ENCODE assay signal across 17 mouse cellular contexts in the genomic region with DNA sequence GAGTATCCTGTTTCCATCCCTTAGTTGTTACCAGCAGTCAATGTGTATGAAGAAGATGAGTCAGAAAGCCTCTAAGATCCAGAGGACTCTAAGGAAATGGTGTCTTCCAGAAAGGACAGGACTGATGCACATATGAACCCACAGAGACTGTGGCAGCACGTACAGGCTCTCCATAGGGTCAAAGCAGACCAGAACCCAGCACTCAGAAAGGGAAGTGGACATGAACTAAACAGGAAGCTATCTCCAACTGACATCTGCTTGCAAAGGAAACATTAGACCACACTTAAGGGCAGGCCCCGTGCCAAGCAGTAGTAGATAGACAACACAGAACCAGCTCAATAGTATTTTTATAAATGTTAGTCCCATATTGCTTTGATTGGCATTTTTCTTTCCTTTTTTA. TPM values are rescaled to one million over a fixed set of nuclear protein-coding genes. Genes with fewer than 3 reads are reported as not detected.
A peak's percentile ranks its signal among the peaks of the same experiment; 100 is the strongest.
DNase-seq lines count a peak whose midpoint lies in the region; ATAC-seq and TF ChIP-seq lines count a peak whose summit lies in the region.
"Had no signal": no experiment of that assay in that cellular context is flagged by ENCODE, and none has a peak within 500 bp of the region (broad histone marks: within the 10 kb centered on the region; RNA-seq: fewer than 3 reads in every experiment).

No protein-coding gene starts in this region.

- WGBS in liver, embryonic 12.5 days (ENCODE audit: insufficient replicate concordance) = 18% methylated on average over 2 of the region's 2 CpGs

- H3K27ac ChIP-seq in liver, embryonic 12.5 days = no peak overlapping the region
- H3K27ac ChIP-seq: heart, adult 2 months; layer of hippocampus, adult 2 months; limb, embryonic 12.5 days; midbrain, embryonic 15.5 days; neural tube, embryonic 15.5 days had no signal

- H3K9me3 ChIP-seq in G1E (replicated peaks) = no peaks in the 10 kb centered on the region
- H3K9me3 ChIP-seq in liver, embryonic 12.5 days (replicated peaks) = no peaks in the 10 kb centered on the region
- H3K9me3 ChIP-seq: limb, embryonic 12.5 days; midbrain, embryonic 15.5 days; neural tube, embryonic 15.5 days had no signal

- no peak overlapping the region for H3K4me2 ChIP-seq in liver, embryonic 12.5 days
- H3K4me2 ChIP-seq: limb, embryonic 12.5 days; midbrain, embryonic 15.5 days; neural tube, embryonic 15.5 days had no signal

- peak; percentile 90 for ATAC-seq in G1E (ENCODE audit: extremely low read depth, insufficient number of reproducible peaks, low FRiP score, poor library complexity, severe bottlenecking)
- peak; percentile 70 for ATAC-seq in liver, embryonic 12.5 days
- ATAC-seq: midbrain, embryonic 15.5 days had no signal

- H3K36me3 ChIP-seq in G1E (replicated peaks) = no peaks in the 10 kb centered on the region
- H3K36me3 ChIP-seq in liver, embryonic 12.5 days = no peaks in the 10 kb centered on the region
- H3K36me3 ChIP-seq: limb, embryonic 12.5 days; midbrain, embryonic 15.5 days; neural tube, embryonic 15.5 days had no signal

- no peaks in the 10 kb centered on the region for H3K27me3 ChIP-seq in G1E (ENCODE audit: insufficient read depth, low read length)
- no peaks in the 10 kb centered on the region for H3K27me3 ChIP-seq in liver, embryonic 12.5 days (replicated peaks)
- H3K27me3 ChIP-seq: limb, embryonic 12.5 days; midbrain, embryonic 15.5 days; neural tube, embryonic 15.5 days had no signal

- DNase-seq in 416B (ENCODE audit: low read depth) = peak; percentile 99
- no peak for DNase-seq in G1E (ENCODE audit: low spot score)
- DNase-seq in lung, postnatal 4 days = peak; percentile 24 to 39
- DNase-seq in left cerebral cortex, postnatal 14 days (ENCODE audit: low spot score in 2 of 2) = no peak
- DNase-seq in embryo, embryonic 10.5 days (ENCODE audit: low spot score) = no peak
- no peak for DNase-seq in cerebellum, postnatal 36 days
- DNase-seq in urinary bladder, postnatal 14 days (ENCODE audit: low spot score) = no peak
- DNase-seq: heart, postnatal 36 days; kidney, adult 8-10 months; right cerebral cortex, postnatal 14 days had no signal

- H3K4me3 ChIP-seq in G1E (ENCODE audit: low read depth, low read length) = no peak overlapping the region
- no peak overlapping the region for H3K4me3 ChIP-seq in liver, embryonic 12.5 days
- H3K4me3 ChIP-seq: heart, adult 2 months; layer of hippocampus, adult 2 months; limb, embryonic 12.5 days; midbrain, embryonic 15.5 days; neural tube, embryonic 15.5 days had no signal

- H3K9ac ChIP-seq in liver, embryonic 12.5 days = no peak overlapping the region
- H3K9ac ChIP-seq: limb, embryonic 12.5 days; midbrain, embryonic 15.5 days; neural tube, embryonic 15.5 days had no signal

- no peak for TF ChIP-seq CTCF in G1E (IDR thresholded peaks at IDR 0.05; ENCODE audit: low read depth, low read length)

- H3K4me1 ChIP-seq in G1E (ENCODE audit: insufficient read depth, low read depth, low read length) = no peaks in the 10 kb centered on the region
- 0 out of 2 replicates have a peak, but pooled peaks cover 2% of the 10 kb centered on the region for H3K4me1 ChIP-seq in liver, embryonic 12.5 days
- H3K4me1 ChIP-seq: limb, embryonic 12.5 days; midbrain, embryonic 15.5 days; neural tube, embryonic 15.5 days had no signal

- intact Hi-C loops in left cerebral cortex, postnatal 14 days (cut with DNase I) = no loop called here

RNA-seq across cellular contexts. Expression of a gene that starts 12.3 kb away (rescaled TPM):
- total RNA-seq in G1E (2014; fragmentation: Nextera tagmentation) (not detected in 2 replicates), G1E (2017) (0.12 and 0.16 TPM in 2 replicates)
- not detected in 2 replicates for polyA plus RNA-seq in G1E (2012)
- polyA plus RNA-seq in liver, embryonic 12.5 days (2016; fragmentation: Nextera tagmentation; extraction: Ambion mirVana) = 0.44 and 0.54 TPM in 2 replicates
- total RNA-seq in left cerebral cortex, postnatal 14 days (2021) = under 1 TPM; 0.15 to 0.21 TPM
- total RNA-seq: heart, adult 2 months; heart, postnatal 36 days had no signal
- polyA plus RNA-seq: heart, adult 2 months; midbrain, embryonic 15.5 days; neural tube, embryonic 15.5 days had no signal

RNA-seq across cellular contexts. Expression of a gene that starts 27.3 kb away (rescaled TPM):
- total RNA-seq in G1E (2014; fragmentation: Nextera tagmentation) = not detected in 2 replicates
- total RNA-seq in G1E (2017) = 1.8 and 2.1 TPM in 2 replicates
- polyA plus RNA-seq in G1E (2012) = not detected in 2 replicates
- polyA plus RNA-seq in liver, embryonic 12.5 days (2016; fragmentation: Nextera tagmentation; extraction: Ambion mirVana) = 0.29 and 0.44 TPM in 2 replicates
- 1 to 10 TPM; 5.2 to 8.5 TPM for total RNA-seq in left cerebral cortex, postnatal 14 days (2021)
- total RNA-seq: heart, adult 2 months; heart, postnatal 36 days had no signal
- polyA plus RNA-seq: heart, adult 2 months had no signal

RNA-seq across cellular contexts. Expression of a gene that starts 56.0 kb away (rescaled TPM):
- 0.53 TPM in 1 of 2 replicates, not detected in the other for total RNA-seq in G1E (2014; fragmentation: Nextera tagmentation)
- total RNA-seq in G1E (2017) = 0.49 and 0.52 TPM in 2 replicates
- polyA plus RNA-seq in G1E (2012) = not detected in 2 replicates
- 1.8 and 2.3 TPM in 2 replicates for polyA plus RNA-seq in liver, embryonic 12.5 days (2016; fragmentation: Nextera tagmentation; extraction: Ambion mirVana)
- not detected for total RNA-seq in left cerebral cortex, postnatal 14 days (2021)
- total RNA-seq: layer of hippocampus, adult 2 months had no signal
- polyA plus RNA-seq: cortical plate, adult 2 months; midbrain, embryonic 15.5 days; neural tube, embryonic 15.5 days had no signal

RNA-seq across cellular contexts. Expression of a gene that starts 58.3 kb away (rescaled TPM):
- total RNA-seq in G1E (2014; fragmentation: Nextera tagmentation) (not detected in 2 replicates), G1E (2017) (not detected in 2 replicates)
- polyA plus RNA-seq in G1E (2012) = not detected in 2 replicates
- polyA plus RNA-seq in liver, embryonic 12.5 days (2016; fragmentation: Nextera tagmentation; extraction: Ambion mirVana) = 0.76 and 0.77 TPM in 2 replicates
- 100 to 1,000 TPM; 302 to 304 TPM for total RNA-seq in left cerebral cortex, postnatal 14 days (2021)

Comparison
In these comparisons a context has a peak if more than half of its experiments do, and no peak if none do; other contexts are left out.
1. DNase-seq: peak in 416B (single experiment) and lung, postnatal 4 days (2 of 2); none in G1E (single experiment), left cerebral cortex, postnatal 14 days (0 of 2), embryo, embryonic 10.5 days (single experiment), cerebellum, postnatal 36 days (0 of 2) and urinary bladder, postnatal 14 days (single experiment).